Mouse (Mus musculus) liver, adult 2 months (tissue): ENCODE results near the gene Npb. TPM values are rescaled to one million over a fixed set of nuclear protein-coding genes. Genes with fewer than 3 reads are reported as not detected.
"Not testable (repeated sequence)": the region's sequence is repeated elsewhere in the genome, so short reads cannot be mapped to it uniquely, and the experiment has no call there.

Experiments used
- DNase-seq: peaks from one replicate; pipeline ENCODE4 v3.0.0-alpha.2; 2011; ENCODE audit warnings: low read depth, low spot score; ENCODE audit errors: extremely low read depth
- H3K27ac ChIP-seq: fragments of 200-500 bp; replicated peaks from 2 replicates; pipeline ENCODE4 v1.5.1; 2012; ENCODE audit warnings: low read depth, mild to moderate bottlenecking, control low read depth, inconsistent platforms, low read length; ENCODE audit not compliant: insufficient read depth
- H3K27me3 ChIP-seq: fragments of 200-500 bp; 2 replicates; pipeline ENCODE4 v1.6.1; 2012; ENCODE audit warnings: mild to moderate bottlenecking, moderate library complexity, low read length, inconsistent platforms; ENCODE audit not compliant: control insufficient read depth, insufficient read depth
- H3K36me3 ChIP-seq: fragments of 200-500 bp; 2 replicates; pipeline ENCODE4 v1.6.1; 2012; ENCODE audit warnings: low read length, inconsistent platforms; ENCODE audit not compliant: control insufficient read depth, insufficient read depth
- H3K4me1 ChIP-seq: fragments of 200-500 bp; 2 replicates; pipeline ENCODE4 v1.6.1; 2011; ENCODE audit warnings: low read length; ENCODE audit not compliant: control insufficient read depth, insufficient read depth
- H3K4me3 ChIP-seq: fragments of 200-500 bp; 2 replicates; pipeline ENCODE4 v1.5.1; 2011; ENCODE audit warnings: low read depth, mild to moderate bottlenecking, control low read depth, low read length, moderate library complexity; ENCODE audit not compliant: insufficient read depth
- H3K79me2 ChIP-seq: fragments of 200-500 bp; 2 replicates; pipeline ENCODE4 v1.6.1; 2012; ENCODE audit warnings: inconsistent platforms, mild to moderate bottlenecking, low read length, moderate library complexity; ENCODE audit not compliant: control insufficient read depth, insufficient read depth
- H3K9ac ChIP-seq: fragments of 200-500 bp; 2 replicates; pipeline ENCODE4 v1.6.1; 2012; ENCODE audit warnings: low read depth, mild to moderate bottlenecking, control low read depth, inconsistent platforms, low read length
- CTCF ChIP-seq: fragments of 200-500 bp; IDR thresholded peaks from 2 replicates; pipeline ENCODE4 v1.5.1; 2011; ENCODE audit warnings: low read depth, low read length, control low read depth
- POLR2A ChIP-seq: fragments of 200-500 bp; IDR thresholded peaks from 2 replicates; pipeline ENCODE4 v1.6.1; 2011; ENCODE audit warnings: low read length, control low read depth; ENCODE audit not compliant: insufficient read depth; ENCODE audit errors: extremely low read depth
- WGBS: fragments of 180-500 bp; shearing (Covaris S2); methylation state at CpG from one replicate; pipeline ENCODE4 v1.1.7; 2018; 5-methylcytosine and 5-hydroxymethylcytosine counted together
- polyA plus RNA-seq: library from polyadenylated mRNA; depleted of rRNA; stranded (reverse); fragments of >200 nt; gene quantifications from 2 replicates; pipeline ENCODE4 v1.2.3, GENCODE M21; 2012; rRNA removed
- total RNA-seq: library from RNA; depleted of rRNA; stranded (reverse); fragments of >200 nt; gene quantifications from 2 replicates; pipeline ENCODE4 v1.2.3, GENCODE M21; 2014; rRNA removed

Npb gene
- not detected in 2 replicates for total RNA-seq
- 2.0 and 2.7 TPM in 2 replicates for polyA plus RNA-seq

GRCm38 (mm10) chr11:120608241-120609034, at the start of gene Npb:
TSS of gene Npb (plus strand) at chr11:120608477.
- peak within 1 kb of the TSS; percentile 49; the same call in 1 of the 2 replicates for H3K9ac ChIP-seq
- H3K4me3 ChIP-seq, result no peak within 1 kb of the TSS
- peaks cover 24% of the 10 kb centered on the region for H3K36me3 ChIP-seq
- H3K4me1 ChIP-seq, result peaks cover 7% of the 10 kb centered on the region; the same call in 1 of the 2 replicates
- no peaks in the 10 kb centered on the region for H3K79me2 ChIP-seq
- WGBS, result 12% methylated on average over 45 of the region's 45 CpGs
- no peaks in the 10 kb centered on the region for H3K27me3 ChIP-seq
- H3K27ac ChIP-seq, result peak within 1 kb of the TSS; percentile 24
- TF ChIP-seq CTCF, result peak; percentile 3; the same call in 1 of the 2 replicates
- TF ChIP-seq POLR2A, result 0 out of 2 replicates have a peak, but pooled peaks have one; percentile 26
- DNase-seq, result peak; percentile 63

GRCm38 (mm10) chr11:120558843-120559242, 49.4 kb upstream of the Npb start:
- not testable (repeated sequence) for H3K4me3 ChIP-seq, H3K79me2 ChIP-seq, H3K27me3 ChIP-seq, H3K9ac ChIP-seq, H3K4me1 ChIP-seq, DNase-seq, H3K27ac ChIP-seq
- peaks cover 40% of the 10 kb centered on the region for H3K36me3 ChIP-seq
- 85% methylated on average over 6 of the region's 6 CpGs for WGBS

GRCm38 (mm10) chr11:120560952-120561728, 47.1 kb upstream of the Npb start:
- peaks cover 62% of the 10 kb centered on the region for H3K36me3 ChIP-seq
- 87% methylated on average over 13 of the region's 13 CpGs for WGBS
- H3K4me1 ChIP-seq, result no peaks in the 10 kb centered on the region
- H3K27ac ChIP-seq, result no peak overlapping the region
- H3K27me3 ChIP-seq, result no peaks in the 10 kb centered on the region
- no peaks in the 10 kb centered on the region for H3K79me2 ChIP-seq
- no peak for TF ChIP-seq CTCF
- no peak for TF ChIP-seq POLR2A
- no peak overlapping the region for H3K4me3 ChIP-seq
- no peak for DNase-seq
- H3K9ac ChIP-seq, result no peak overlapping the region

- H3K9ac ChIP-seq, result no peak overlapping the region
- no peak overlapping the region for H3K27ac ChIP-seq
- WGBS, result 97% methylated on average over 13 of the region's 13 CpGs
- no peaks in the 10 kb centered on the region for H3K27me3 ChIP-seq
- peaks cover 8% of the 10 kb centered on the region for H3K4me1 ChIP-seq
- no peak for DNase-seq
- no peaks in the 10 kb centered on the region for H3K79me2 ChIP-seq
- H3K36me3 ChIP-seq, result peaks cover 80% of the 10 kb centered on the region
- H3K4me3 ChIP-seq, result no peak overlapping the region
- no peak for TF ChIP-seq POLR2A
- no peak for TF ChIP-seq CTCF
These were observed 45.3 kb upstream of the Npb start for GRCm38 (mm10) chr11:120562949-120563348.

GRCm38 (mm10) chr11:120565114-120565513, 43.2 kb upstream of the Npb start:
- no peak overlapping the region for H3K4me3 ChIP-seq
- peaks cover 3% of the 10 kb centered on the region; the same call in 1 of the 2 replicates for H3K79me2 ChIP-seq
- H3K27me3 ChIP-seq, result no peaks in the 10 kb centered on the region
- peaks cover 18% of the 10 kb centered on the region for H3K4me1 ChIP-seq
- DNase-seq, result no peak
- H3K9ac ChIP-seq, result no peak overlapping the region
- 84% methylated on average over 9 of the region's 9 CpGs for WGBS
- no peak for TF ChIP-seq CTCF
- TF ChIP-seq POLR2A, result no peak
- H3K27ac ChIP-seq, result no peak overlapping the region
- peaks cover 92% of the 10 kb centered on the region for H3K36me3 ChIP-seq

GRCm38 (mm10) chr11:120568324-120568723, 40.0 kb upstream of the Npb start:
- peaks cover 73% of the 10 kb centered on the region for H3K36me3 ChIP-seq
- TF ChIP-seq CTCF (no peak), POLR2A (no peak)
- no peaks in the 10 kb centered on the region for H3K27me3 ChIP-seq
- DNase-seq, result no peak
- no peak overlapping the region for H3K27ac ChIP-seq
- H3K79me2 ChIP-seq, result peaks cover 17% of the 10 kb centered on the region
- peaks cover 28% of the 10 kb centered on the region for H3K4me1 ChIP-seq
- no peak overlapping the region for H3K4me3 ChIP-seq
- peak overlapping the region; percentile 29; the same call in 1 of the 2 replicates for H3K9ac ChIP-seq
- WGBS, result 71% methylated on average over 6 of the region's 6 CpGs
